Mouse (Mus musculus): ENCODE measurements at regions not wholly inside any gene's neighbourhood (a gene's known extent, or its start where the extent isn't known, plus 50 kb on each side); places are given as distances from the start of the nearest gene placed in this dataset.

DNA sequence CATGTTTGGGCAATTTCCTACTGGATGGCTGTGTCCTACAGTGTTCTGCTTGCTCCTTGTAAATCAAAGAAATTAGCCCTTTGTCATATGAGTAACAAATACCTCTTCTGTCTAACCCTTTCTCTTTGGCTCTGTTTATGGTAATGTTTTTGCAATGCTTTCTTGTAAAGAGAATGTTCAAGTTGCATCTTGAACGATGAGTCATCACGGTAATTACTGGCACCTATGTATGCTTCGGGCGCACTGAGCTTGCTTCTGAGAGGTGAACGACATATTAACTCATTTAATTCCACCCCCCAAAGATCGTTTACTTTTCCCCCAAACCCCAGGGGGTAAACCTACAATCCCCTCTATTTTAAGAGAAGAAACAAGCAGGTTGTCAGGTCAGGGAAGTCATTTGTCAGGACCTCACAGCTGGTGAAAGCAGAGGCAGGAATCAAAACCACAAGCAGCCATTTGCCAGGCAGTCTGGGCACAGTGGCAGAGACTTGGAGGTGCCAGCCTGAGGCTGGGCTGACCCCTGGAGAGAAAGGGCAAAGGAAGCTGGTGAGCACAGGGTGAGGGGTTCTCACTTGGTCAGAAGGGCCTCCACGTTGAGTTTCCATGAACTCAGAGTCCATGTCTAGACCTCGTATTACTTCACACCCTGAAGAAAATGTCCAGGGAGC lies 87.6 kb upstream of the Atp1a1 start:
- no peak for DNase-seq

- peak; percentile 65 for DNase-seq
Observed at GRCm38 (mm10) chr3:101690779-101691178, 86.3 kb upstream of the Atp1a1 start.

DNA sequence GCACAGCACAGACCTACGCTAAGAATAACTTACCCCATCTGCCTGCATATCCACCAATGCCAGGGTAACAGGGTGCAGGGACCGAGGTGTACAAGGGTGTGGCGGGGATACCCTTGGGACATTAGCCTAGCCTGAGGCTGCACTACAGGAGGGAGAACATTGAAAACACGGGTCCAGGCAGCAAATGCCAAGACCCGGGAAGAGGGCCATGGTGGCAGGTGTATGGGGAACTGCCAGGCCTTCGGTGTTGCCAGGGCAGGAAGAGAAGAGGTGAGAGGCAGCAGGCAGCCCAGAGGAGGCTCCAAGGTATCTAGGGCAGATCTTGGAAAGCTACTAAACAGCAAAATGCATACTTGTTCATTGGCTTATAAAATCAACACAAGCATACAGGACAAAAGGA lies 85.7 kb upstream of the Atp1a1 start:
- peak; percentile 99 for DNase-seq

GRCm38 (mm10) chr3:101685203-101685602 lies 80.7 kb upstream of the Atp1a1 start:
- DNase-seq, result no peak

DNA sequence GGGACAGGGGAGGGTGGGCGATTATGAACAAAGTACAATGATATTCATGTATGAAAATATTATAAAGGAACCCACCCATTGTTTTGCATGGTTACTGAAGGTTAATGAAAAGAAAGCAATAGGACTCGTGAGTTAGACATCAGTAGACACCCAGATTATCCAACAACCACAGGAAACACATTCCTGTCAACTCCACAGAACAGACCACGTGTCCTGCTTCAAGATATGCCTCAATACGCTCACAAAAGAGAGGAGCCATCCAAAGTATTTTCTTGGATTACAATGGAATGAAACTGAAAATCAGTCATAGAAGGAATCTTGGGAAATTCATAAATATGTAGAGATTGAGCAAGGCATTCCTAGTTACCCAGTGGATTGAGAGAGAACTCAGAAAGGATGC lies 68.5 kb upstream of the Atp1a1 start:
- DNase-seq, result no peak

GRCm38 (mm10) chr3:101670561-101671001 lies 66.1 kb upstream of the Atp1a1 start:
- DNase-seq, result no peak

- DNase-seq, result no peak
Observed at GRCm38 (mm10) chr3:101669743-101670142, 65.3 kb upstream of the Atp1a1 start.

DNA sequence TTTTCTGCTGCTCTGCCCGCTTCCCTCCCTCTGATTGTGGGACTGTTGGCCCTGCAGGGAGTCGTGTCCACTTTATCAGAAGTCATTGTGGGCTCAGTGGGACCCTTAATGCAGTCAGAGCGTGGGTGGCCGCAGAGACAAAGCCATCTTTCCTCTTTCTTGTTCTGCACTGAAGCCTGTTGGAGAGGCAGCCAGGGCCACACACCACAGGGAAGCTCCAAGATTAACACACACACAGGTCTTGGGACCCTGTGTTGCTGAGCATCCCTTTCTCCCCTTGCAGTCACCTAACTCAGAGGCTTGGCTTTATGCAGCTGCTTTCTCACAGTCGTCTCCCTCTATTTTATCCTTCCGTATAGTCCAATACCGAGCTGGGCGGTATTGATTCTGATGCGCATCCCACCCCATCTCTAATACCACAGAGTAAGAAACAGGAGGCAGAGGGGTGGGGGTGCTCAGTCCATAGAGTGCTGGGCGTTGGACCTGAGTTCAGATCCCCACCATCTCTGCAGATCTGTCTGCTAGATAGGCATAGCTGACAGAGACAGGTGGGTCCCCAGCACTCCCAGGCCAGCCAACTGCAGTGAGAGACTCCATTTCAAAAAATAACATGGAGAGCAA lies 63.4 kb upstream of the Atp1a1 start:
- no peak for DNase-seq

- DNase-seq, result no peak
Observed at GRCm38 (mm10) chr3:101667186-101667585, 62.7 kb upstream of the Atp1a1 start.

- no peak for DNase-seq
Observed at GRCm38 (mm10) chr3:101666583-101666982, 62.1 kb upstream of the Atp1a1 start.

GRCm38 (mm10) chr3:101661184-101661992 lies 56.9 kb upstream of the Atp1a1 start:
- DNase-seq, result no peak

GRCm38 (mm10) chr3:101660635-101661034 lies 56.2 kb upstream of the Atp1a1 start:
- DNase-seq, result no peak

DNA sequence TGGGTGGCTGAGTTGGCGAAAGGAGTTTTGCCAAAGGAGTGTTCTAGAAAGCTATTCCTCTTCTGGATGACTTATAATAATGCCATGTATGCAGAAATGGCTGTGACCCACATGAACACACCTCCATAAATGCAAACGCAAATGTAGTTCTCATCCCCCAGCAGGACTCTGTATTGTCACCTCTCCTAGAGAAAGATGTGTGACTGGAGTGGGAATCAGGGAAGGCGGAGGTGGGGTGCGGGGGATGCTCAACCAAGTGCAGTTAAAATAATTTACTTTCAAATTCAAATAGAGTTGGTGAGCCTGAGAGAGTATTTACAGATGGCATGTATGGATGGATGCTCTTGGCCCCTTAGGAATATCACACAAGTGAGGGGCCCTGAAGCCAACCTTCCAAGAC lies 55.7 kb upstream of the Atp1a1 start:
- no peak for DNase-seq

DNA sequence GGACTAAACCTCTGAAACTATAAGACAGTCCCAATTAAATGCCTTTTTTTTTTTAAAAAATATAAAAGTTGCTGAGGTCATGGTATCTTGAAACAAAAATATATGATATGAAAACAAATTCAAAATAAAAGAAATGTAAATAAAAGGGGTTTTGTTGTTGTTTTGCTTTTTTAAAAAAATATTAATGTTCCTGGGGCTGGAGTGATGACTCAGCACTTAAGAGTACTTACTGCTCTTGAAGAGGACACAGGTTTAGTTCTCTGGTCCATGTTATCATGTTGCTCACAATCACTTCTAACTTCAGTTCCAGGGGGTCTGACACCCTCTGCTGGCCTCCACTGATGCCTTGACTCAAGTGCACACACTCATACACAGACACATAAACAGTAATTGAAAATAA lies 53.5 kb upstream of the Atp1a1 start:
- no peak for DNase-seq

- no peak for DNase-seq
Observed at GRCm38 (mm10) chr3:101654720-101655119, 50.2 kb upstream of the Atp1a1 start.

Data from cerebellum, adult 9-11 months (tissue).